Mouse (Mus musculus) heart, embryonic 15.5 days (tissue): Measurements from ENCODE around the gene Eng. TPM values are rescaled to one million over a fixed set of nuclear protein-coding genes. Genes with fewer than 3 reads are reported as not detected.

ENCODE experiments used
- ATAC-seq: fragments of 200-750 bp; cut with Nextera tagmentation; replicated peaks from 2 replicates; pipeline ENCODE4 v1.8.0; 2017; ENCODE audit warnings: low read depth, moderate TSS enrichment; ENCODE audit not compliant: insufficient number of reproducible peaks, insufficient read depth, low FRiP score
- H3K27ac ChIP-seq: fragments of 300-500 bp; sonication (generic); 2 replicates; pipeline ENCODE4 v1.5.1; 2015; ENCODE audit warnings: mild to moderate bottlenecking, inconsistent platforms
- H3K27me3 ChIP-seq: fragments of 300-500 bp; sonication (generic); 2 replicates; pipeline ENCODE4 v1.6.1; 2015; ENCODE audit warnings: inconsistent platforms
- H3K36me3 ChIP-seq: fragments of 300-500 bp; sonication (generic); 2 replicates; pipeline ENCODE4 v1.6.1; 2015; ENCODE audit warnings: mild to moderate bottlenecking, inconsistent platforms
- H3K4me1 ChIP-seq: fragments of 300-500 bp; sonication (generic); replicated peaks from 2 replicates; pipeline ENCODE4 v1.6.1; 2015; ENCODE audit warnings: inconsistent platforms
- H3K4me2 ChIP-seq: fragments of 300-500 bp; sonication (generic); 2 replicates; pipeline ENCODE4 v1.6.1; 2015; ENCODE audit warnings: inconsistent platforms, mild to moderate bottlenecking, moderate library complexity
- H3K4me3 ChIP-seq: fragments of 300-500 bp; sonication (generic); 2 replicates; pipeline ENCODE4 v1.5.1; 2015; ENCODE audit warnings: mild to moderate bottlenecking, inconsistent platforms
- H3K9ac ChIP-seq: fragments of 300-500 bp; sonication (generic); 2 replicates; pipeline ENCODE4 v1.6.1; 2015; ENCODE audit warnings: mild to moderate bottlenecking, inconsistent platforms
- H3K9me3 ChIP-seq: fragments of 300-500 bp; sonication (generic); replicated peaks from 2 replicates; pipeline ENCODE4 v1.6.1; 2016; ENCODE audit warnings: inconsistent platforms
- WGBS: fragments of 180-500 bp; shearing (Covaris S2); methylation state at CpG from one replicate; pipeline ENCODE4 v1.1.7; 2015; ENCODE audit warnings: mixed read lengths; 5-methylcytosine and 5-hydroxymethylcytosine counted together
- polyA plus RNA-seq: library from polyadenylated mRNA; unstranded; fragments of >200 nt; fragmentation: Nextera tagmentation; extraction: Ambion mirVana; gene quantifications from 2 replicates; pipeline ENCODE4 v1.2.1, GENCODE M21; 2015

Gene Eng
- polyA plus RNA-seq, 1 experiment from 2014 or later: 144 TPM

GRCm38 (mm10) chr2:32631737-32632394, 14.5 kb upstream of the Eng start:
- Histone ChIP-seq H3K9me3 (no peaks in the 10 kb centered on the region), H3K9ac (no peak overlapping the region), H3K36me3 (peaks cover 24% of the 10 kb centered on the region), H3K27me3 (no peaks in the 10 kb centered on the region), H3K4me2 (no peak overlapping the region), H3K4me1 (peaks cover 51% of the 10 kb centered on the region), H3K27ac (0 out of 2 replicates have a peak overlapping the region, but pooled peaks have one; percentile 13), H3K4me3 (no peak overlapping the region)
- ATAC-seq: no peak
- WGBS: 38% methylated on average over 7 of the region's 7 CpGs

GRCm38 (mm10) chr2:32633660-32634059, 12.7 kb upstream of the Eng start:
- no peaks in the 10 kb centered on the region for H3K27me3 ChIP-seq
- no peak overlapping the region for H3K4me2 ChIP-seq
- peaks cover 24% of the 10 kb centered on the region for H3K36me3 ChIP-seq
- H3K27ac ChIP-seq: peak overlapping the region; percentile 60
- no peaks in the 10 kb centered on the region for H3K9me3 ChIP-seq
- peaks cover 43% of the 10 kb centered on the region for H3K4me1 ChIP-seq
- no peak for ATAC-seq
- no peak overlapping the region for H3K4me3 ChIP-seq
- WGBS: 65% methylated on average over 5 of the region's 5 CpGs
- no peak overlapping the region for H3K9ac ChIP-seq

GRCm38 (mm10) chr2:32634277-32635105, 11.9 kb upstream of the Eng start:
- H3K27me3 ChIP-seq: no peaks in the 10 kb centered on the region
- H3K4me2 ChIP-seq: no peak overlapping the region
- H3K36me3 ChIP-seq: peaks cover 24% of the 10 kb centered on the region
- ATAC-seq: no peak
- peak overlapping the region; percentile 60 for H3K27ac ChIP-seq
- WGBS: 80% methylated on average over 10 of the region's 10 CpGs
- H3K4me1 ChIP-seq: peaks cover 35% of the 10 kb centered on the region
- no peak overlapping the region for H3K4me3 ChIP-seq
- no peak overlapping the region for H3K9ac ChIP-seq
- H3K9me3 ChIP-seq: no peaks in the 10 kb centered on the region

- WGBS: 71% methylated on average over 7 of the region's 7 CpGs
- no peak overlapping the region for H3K4me3 ChIP-seq
These were observed 9.8 kb upstream of the Eng start for GRCm38 (mm10) chr2:32636617-32637016.

GRCm38 (mm10) chr2:32637778-32638281, 8.6 kb upstream of the Eng start:
- ATAC-seq: peak; percentile 81
- 15% methylated on average over 11 of the region's 11 CpGs for WGBS
- peaks cover 42% of the 10 kb centered on the region for H3K4me1 ChIP-seq
- no peaks in the 10 kb centered on the region for H3K9me3 ChIP-seq
- H3K4me3 ChIP-seq: no peak overlapping the region
- H3K27ac ChIP-seq: peak overlapping the region; percentile 74
- no peaks in the 10 kb centered on the region for H3K27me3 ChIP-seq
- peak overlapping the region; percentile 39; the same call in 1 of the 2 replicates for H3K9ac ChIP-seq
- peaks cover 24% of the 10 kb centered on the region for H3K36me3 ChIP-seq
- H3K4me2 ChIP-seq: no peak overlapping the region; the same call in 1 of the 2 replicates

More at GRCm38 (mm10) chr2:32636617-32637016, 9.8 kb upstream of the Eng start:
- Histone ChIP-seq H3K9me3 (no peaks in the 10 kb centered on the region), H3K9ac (no peak overlapping the region), H3K4me2 (no peak overlapping the region), H3K4me1 (peaks cover 37% of the 10 kb centered on the region), H3K36me3 (peaks cover 24% of the 10 kb centered on the region), H3K27ac (peak overlapping the region; percentile 74), H3K27me3 (no peaks in the 10 kb centered on the region)
- no peak for ATAC-seq

- Histone ChIP-seq H3K4me2 (no peak overlapping the region), H3K9ac (no peak overlapping the region), H3K4me1 (peaks cover 51% of the 10 kb centered on the region), H3K4me3 (no peak overlapping the region), H3K36me3 (peaks cover 8% of the 10 kb centered on the region; the same call in 1 of the 2 replicates), H3K9me3 (no peaks in the 10 kb centered on the region), H3K27me3 (no peaks in the 10 kb centered on the region), H3K27ac (0 out of 2 replicates have a peak overlapping the region, but pooled peaks have one; percentile 9)
- no peak for ATAC-seq
- WGBS: 30% methylated on average over 1 of the region's 1 CpGs
These were observed 6.8 kb upstream of the Eng start for GRCm38 (mm10) chr2:32639632-32640031.

- WGBS: 45% methylated on average over 6 of the region's 6 CpGs
- H3K4me1 ChIP-seq: peaks cover 59% of the 10 kb centered on the region
- H3K36me3 ChIP-seq: no peaks in the 10 kb centered on the region
- no peaks in the 10 kb centered on the region for H3K27me3 ChIP-seq
- no peak for ATAC-seq
- H3K4me2 ChIP-seq: no peak overlapping the region
- peak overlapping the region; percentile 18; the same call in 1 of the 2 replicates for H3K27ac ChIP-seq
- no peaks in the 10 kb centered on the region for H3K9me3 ChIP-seq
- H3K9ac ChIP-seq: no peak overlapping the region
- H3K4me3 ChIP-seq: no peak overlapping the region
These were observed 5.8 kb upstream of the Eng start for GRCm38 (mm10) chr2:32640550-32641051.

- Histone ChIP-seq H3K9ac (no peak overlapping the region), H3K36me3 (no peaks in the 10 kb centered on the region), H3K27me3 (no peaks in the 10 kb centered on the region), H3K27ac (peak overlapping the region; percentile 72), H3K9me3 (no peaks in the 10 kb centered on the region), H3K4me1 (peaks cover 66% of the 10 kb centered on the region), H3K4me2 (no peak overlapping the region), H3K4me3 (no peak overlapping the region)
- WGBS: 69% methylated on average over 5 of the region's 5 CpGs
- no peak for ATAC-seq
These were observed 4.6 kb upstream of the Eng start for GRCm38 (mm10) chr2:32641810-32642209.

GRCm38 (mm10) chr2:32642813-32643212, 3.6 kb upstream of the Eng start:
- ATAC-seq: peak; percentile 60
- H3K4me1 ChIP-seq: peaks cover 61% of the 10 kb centered on the region
- H3K4me3 ChIP-seq: no peak overlapping the region
- peak overlapping the region; percentile 32; the same call in 1 of the 2 replicates for H3K9ac ChIP-seq
- H3K27ac ChIP-seq: peak overlapping the region; percentile 72
- H3K4me2 ChIP-seq: no peak overlapping the region
- no peaks in the 10 kb centered on the region for H3K36me3 ChIP-seq
- 15% methylated on average over 7 of the region's 7 CpGs for WGBS
- no peaks in the 10 kb centered on the region for H3K27me3 ChIP-seq
- H3K9me3 ChIP-seq: no peaks in the 10 kb centered on the region

- WGBS: 48% methylated on average over 9 of the region's 9 CpGs
- no peak overlapping the region for H3K4me3 ChIP-seq
- H3K27me3 ChIP-seq: no peaks in the 10 kb centered on the region
- no peaks in the 10 kb centered on the region for H3K36me3 ChIP-seq
- H3K4me2 ChIP-seq: no peak overlapping the region
- no peaks in the 10 kb centered on the region for H3K9me3 ChIP-seq
- 0 out of 2 replicates have a peak overlapping the region, but pooled peaks have one; percentile 2 for H3K9ac ChIP-seq
- peaks cover 57% of the 10 kb centered on the region for H3K4me1 ChIP-seq
- no peak for ATAC-seq
- no peak overlapping the region for H3K27ac ChIP-seq
These were observed 2.3 kb upstream of the Eng start for GRCm38 (mm10) chr2:32644083-32644482.

- WGBS: 74% methylated on average over 8 of the region's 8 CpGs
- H3K27ac ChIP-seq: no peak overlapping the region; the same call in 1 of the 2 replicates
- no peaks in the 10 kb centered on the region for H3K9me3 ChIP-seq
- ATAC-seq: no peak
- no peaks in the 10 kb centered on the region for H3K36me3 ChIP-seq
- no peak overlapping the region for H3K4me3 ChIP-seq
- H3K4me1 ChIP-seq: peaks cover 57% of the 10 kb centered on the region
- H3K27me3 ChIP-seq: no peaks in the 10 kb centered on the region
- no peak overlapping the region for H3K4me2 ChIP-seq
- no peak overlapping the region for H3K9ac ChIP-seq
These were observed 1.5 kb upstream of the Eng start for GRCm38 (mm10) chr2:32644799-32645475.
